Mouse (Mus musculus) testis, adult 10 weeks (tissue): Measurements from ENCODE around the gene Olfr1095. TPM values are rescaled to one million over a fixed set of nuclear protein-coding genes. Genes with fewer than 3 reads are reported as not detected.

Experiments
- polyA plus RNA-seq: library from polyadenylated mRNA; stranded (reverse); fragments of 350-450 nt; fragmentation: Illumina TruSeq; extraction: RNeasy Lipid Tissue Mini Kit (QIAGEN cat#74804); gene quantifications from one replicate; pipeline ENCODE4 v1.2.3, GENCODE M21; 2014; ENCODE audit warnings: low read depth, low replicate concordance

The Olfr1095 gene
- not detected for polyA plus RNA-seq

DNA sequence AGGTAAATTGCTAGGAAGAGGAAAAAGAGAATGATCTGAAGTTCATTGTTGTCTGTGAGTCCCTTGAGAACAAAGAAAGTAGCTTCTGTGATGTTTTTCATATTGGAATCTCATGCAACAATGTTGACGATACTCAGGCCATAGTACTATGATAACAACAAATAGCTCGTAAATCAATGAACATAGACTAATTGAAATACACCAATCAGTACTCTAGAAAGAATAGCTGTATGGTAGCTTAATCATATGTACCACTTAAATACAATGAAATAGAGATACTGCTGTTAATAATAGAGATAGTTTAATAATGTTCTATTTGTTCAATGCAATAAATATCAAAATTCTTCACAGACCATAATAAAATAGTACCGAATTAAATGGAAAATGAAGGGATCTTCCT lies at the start of gene Olfr1095:
Gene Olfr1095 (minus strand): TSS at position 101 of the 400 bp plus-strand sequence.

DNA sequence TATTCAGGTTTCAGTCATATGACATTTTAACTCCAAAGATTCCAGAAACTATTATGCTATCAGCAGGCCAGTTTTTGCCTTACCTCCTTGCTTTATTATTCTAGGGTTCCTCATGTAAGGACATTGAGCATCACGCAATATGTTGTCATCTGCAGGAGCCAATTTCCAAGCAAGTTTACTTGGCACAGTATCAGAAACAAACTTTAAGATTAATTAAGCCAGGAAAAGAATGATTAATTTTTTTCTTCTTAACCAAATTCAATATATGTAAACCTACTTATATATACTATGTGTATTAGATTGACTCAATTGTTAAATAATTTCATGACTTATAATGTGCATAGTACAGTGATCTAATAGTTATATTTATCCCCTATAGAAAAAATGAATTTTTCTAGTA lies 40.6 kb upstream of the Olfr1095 start, which contains the start of gene Olfr1097:
Gene Olfr1097 (minus strand): TSS at position 101 of the 400 bp plus-strand sequence.

DNA sequence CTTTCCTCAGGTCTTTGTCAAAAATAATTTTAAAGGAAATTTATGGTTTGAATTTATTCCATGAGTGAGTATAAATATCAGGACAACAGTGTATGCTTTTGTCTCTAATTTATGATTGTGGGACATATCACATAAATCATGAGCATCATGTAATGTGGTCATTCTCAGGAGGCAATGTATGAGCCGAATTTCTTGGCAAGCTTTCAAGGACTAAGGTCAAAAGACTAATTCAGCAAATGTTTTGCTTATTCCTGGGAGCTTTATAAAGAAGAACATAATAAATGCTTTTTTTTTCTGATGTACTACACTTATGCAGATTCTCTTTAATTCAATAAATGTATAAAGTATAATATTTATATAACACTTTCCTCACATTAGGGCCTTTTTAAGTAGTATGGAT lies 23.2 kb upstream of the Olfr1095 start, which contains the start of gene Gm13723:
Gene Gm13723 (minus strand): TSS at position 101 of the 400 bp plus-strand sequence.

DNA sequence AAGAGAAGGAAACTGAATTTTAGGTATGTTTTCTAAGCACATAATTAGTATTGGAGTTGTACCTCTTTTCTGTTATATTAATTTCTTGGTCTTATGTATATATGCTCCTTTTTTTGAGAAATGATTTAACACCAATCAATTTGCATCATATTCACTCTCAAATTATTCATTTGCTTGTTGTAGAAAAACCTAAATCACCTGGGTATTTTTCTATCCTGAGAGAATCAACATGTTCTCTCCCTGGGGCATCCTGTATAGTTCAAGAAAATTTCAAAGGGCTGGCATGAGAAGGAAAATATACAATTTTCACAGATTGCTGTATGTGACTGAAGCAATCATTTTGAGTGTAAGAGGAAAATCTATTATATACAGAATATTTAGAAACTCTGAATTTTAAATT lies 27.1 kb downstream of the Olfr1095 start, which contains the start of gene Olfr1094:
Gene Olfr1094 (plus strand): TSS at position 301 of the 400 bp plus-strand sequence.

GRCm38 (mm10) chr2:86809918-86810317 lies 41.6 kb downstream of the Olfr1095 start, which contains the start of gene Olfr141:
Gene Olfr141, minus strand, starts transcription at chr2:86810018.

Other genes with a start within 250 kb of the Olfr1095 start
- gene Olfr1084, start 212.0 kb downstream of the Olfr1095 start, polyA plus RNA-seq = not detected
- gene Olfr1085, start 189.7 kb downstream of the Olfr1095 start, polyA plus RNA-seq = not detected
- gene Olfr1086, start 171.6 kb downstream of the Olfr1095 start, polyA plus RNA-seq = not detected
- not detected for gene Olfr1087, start 153.3 kb downstream of the Olfr1095 start, polyA plus RNA-seq
- not detected for gene Olfr1089, start 118.0 kb downstream of the Olfr1095 start, polyA plus RNA-seq
- gene Olfr1090, start 92.7 kb downstream of the Olfr1095 start, polyA plus RNA-seq = not detected
- not detected for gene Olfr1093, start 69.2 kb downstream of the Olfr1095 start, polyA plus RNA-seq
- not detected for gene Olfr141, start 41.7 kb downstream of the Olfr1095 start, polyA plus RNA-seq
- not detected for gene Olfr1094, start 27.0 kb downstream of the Olfr1095 start, polyA plus RNA-seq
- not detected for gene Gm13723, start 23.1 kb upstream of the Olfr1095 start, polyA plus RNA-seq
- not detected for gene Olfr1097, start 40.5 kb upstream of the Olfr1095 start, polyA plus RNA-seq
- gene Olfr1098, start 72.8 kb upstream of the Olfr1095 start, polyA plus RNA-seq = not detected
- not detected for gene Olfr1099, start 109.0 kb upstream of the Olfr1095 start, polyA plus RNA-seq
- gene Olfr1100, start 128.3 kb upstream of the Olfr1095 start, polyA plus RNA-seq = not detected
- gene Olfr1101, start 139.5 kb upstream of the Olfr1095 start, polyA plus RNA-seq = not detected
- gene Olfr1102, start 146.7 kb upstream of the Olfr1095 start, polyA plus RNA-seq = not detected
- gene Olfr1104, start 175.4 kb upstream of the Olfr1095 start, polyA plus RNA-seq = not detected
- gene Olfr1105, start 184.8 kb upstream of the Olfr1095 start, polyA plus RNA-seq = not detected
- gene Olfr1106, start 200.6 kb upstream of the Olfr1095 start, polyA plus RNA-seq = not detected
- gene Olfr1107, start 224.1 kb upstream of the Olfr1095 start, polyA plus RNA-seq = not detected
- not detected for gene Olfr1109, start 244.3 kb upstream of the Olfr1095 start, polyA plus RNA-seq